Mouse (Mus musculus): ENCODE results near the gene 4933414I15Rik.

DNA sequence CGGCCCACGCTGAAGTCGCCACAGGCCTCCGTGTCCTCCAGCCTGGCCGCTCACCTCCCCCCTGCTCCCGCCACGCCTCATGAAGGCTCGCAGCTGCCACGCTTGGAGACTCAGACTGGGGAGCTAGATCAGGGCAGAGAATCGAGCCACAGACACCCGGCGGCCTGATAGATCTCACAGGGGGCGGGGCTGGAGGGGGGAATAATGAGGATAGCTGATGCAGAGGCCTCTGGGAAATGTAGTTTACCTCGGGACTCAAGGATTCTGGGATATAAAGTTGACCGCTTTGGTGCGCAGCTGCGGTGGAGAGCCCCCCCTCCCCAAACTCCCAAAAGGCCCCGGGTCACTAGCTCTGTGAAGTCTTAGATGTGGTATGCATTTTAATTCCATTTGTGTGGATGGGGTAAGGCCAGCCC, 12.1 kb downstream of the 4933414I15Rik start, which contains the start of gene Zfp354b:
- TF ChIP-seq POLR2A (IDR thresholded peaks at IDR 0.05; ENCODE audit: borderline replicate concordance, control insufficient read depth, low read depth, low read length) (no peak), CTCF (IDR thresholded peaks at IDR 0.05; ENCODE audit: control insufficient read depth, insufficient read depth, low read length) (no peak)

Measured in bone marrow, adult 2 months (tissue).